Comparison of ENCODE assay signal across 10 mouse cellular contexts in the genomic region with DNA sequence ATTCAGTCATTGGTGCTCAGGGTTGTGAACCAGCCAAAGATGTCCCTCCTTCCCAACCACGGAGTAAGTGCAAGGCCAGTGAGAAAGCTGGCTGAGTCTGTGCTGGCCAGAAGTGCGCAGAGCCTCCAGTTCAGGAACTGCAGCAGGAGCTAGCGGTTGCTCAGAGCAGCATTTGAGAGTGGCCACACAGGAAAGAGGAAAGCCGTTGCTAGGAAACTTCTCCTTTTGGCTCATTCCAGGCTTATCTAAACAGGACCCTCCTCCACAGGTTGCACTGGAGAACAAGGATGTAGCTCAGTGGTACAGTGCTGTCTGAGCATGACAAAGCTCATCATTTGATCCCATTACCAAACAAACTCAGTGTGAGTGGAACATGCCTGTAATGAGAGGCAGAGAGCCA.
DNase-seq lines count a peak whose midpoint lies in the region; ATAC-seq lines count a peak whose summit lies in the region.
"Had no signal": no experiment of that assay in that cellular context is flagged by ENCODE, and none has a peak within 500 bp of the region (broad histone marks: within the 10 kb centered on the region; RNA-seq: fewer than 3 reads in every experiment).

No protein-coding gene starts in this region.

- H3K9ac ChIP-seq in liver, embryonic 12.5 days = no peak overlapping the region
- no peak overlapping the region for H3K9ac ChIP-seq in forebrain, embryonic 15.5 days (replicated peaks)
- H3K9ac ChIP-seq in neural tube, embryonic 13.5 days = peak overlapping the region; percentile 45

- H3K4me3 ChIP-seq in liver, embryonic 12.5 days = no peak overlapping the region
- no peak overlapping the region for H3K4me3 ChIP-seq in forebrain, embryonic 15.5 days
- H3K4me3 ChIP-seq in limb, embryonic 10.5 days = no peak overlapping the region
- H3K4me3 ChIP-seq in neural tube, embryonic 13.5 days = no peak overlapping the region

- 15% methylated on average over 4 of the region's 4 CpGs for WGBS in liver, embryonic 12.5 days (ENCODE audit: insufficient replicate concordance)
- WGBS in forebrain, embryonic 15.5 days = 32% methylated on average over 4 of the region's 4 CpGs
- WGBS in limb, embryonic 10.5 days = 57% methylated on average over 4 of the region's 4 CpGs
- 30% methylated on average over 4 of the region's 4 CpGs for WGBS in neural tube, embryonic 13.5 days

- no peak overlapping the region for H3K27ac ChIP-seq in liver, embryonic 12.5 days
- H3K27ac ChIP-seq in forebrain, embryonic 15.5 days (replicated peaks) = 0 out of 2 replicates have a peak overlapping the region, but pooled peaks have one; percentile 9
- peak overlapping the region; percentile 9; the same call in 1 of the 2 replicates for H3K27ac ChIP-seq in limb, embryonic 10.5 days
- H3K27ac ChIP-seq in neural tube, embryonic 13.5 days (replicated peaks) = peak overlapping the region; percentile 70

- H3K9me3 ChIP-seq in liver, embryonic 12.5 days (replicated peaks) = no peaks in the 10 kb centered on the region
- no peaks in the 10 kb centered on the region for H3K9me3 ChIP-seq in forebrain, embryonic 15.5 days
- no peaks in the 10 kb centered on the region for H3K9me3 ChIP-seq in limb, embryonic 10.5 days (replicated peaks)
- H3K9me3 ChIP-seq in neural tube, embryonic 13.5 days = no peaks in the 10 kb centered on the region

- no peak for DNase-seq in liver
- no peak for DNase-seq in limb, embryonic 10.5 days (ENCODE audit: low spot score)
- no peak for DNase-seq in urinary bladder, postnatal 4 days (ENCODE audit: low spot score in 2 of 2)
- DNase-seq in spleen, postnatal 14 days (ENCODE audit: low spot score in 2 of 2) = no peak
- DNase-seq in ovary, postnatal 36 days (ENCODE audit: low spot score) = no peak
- DNase-seq: left cerebral cortex, postnatal 4 days had no signal

- no peaks in the 10 kb centered on the region for H3K36me3 ChIP-seq in liver, embryonic 12.5 days
- H3K36me3 ChIP-seq in forebrain, embryonic 15.5 days = no peaks in the 10 kb centered on the region
- H3K36me3 ChIP-seq in limb, embryonic 10.5 days = peaks cover 2% of the 10 kb centered on the region; the same call in 1 of the 2 replicates
- no peaks in the 10 kb centered on the region for H3K36me3 ChIP-seq in neural tube, embryonic 13.5 days
- H3K36me3 ChIP-seq: G1E had no signal

- ATAC-seq in liver, embryonic 12.5 days = peak; percentile 30; the same call in 1 of the 2 replicates
- ATAC-seq in forebrain, embryonic 15.5 days (replicated peaks) = peak; percentile 49
- ATAC-seq in neural tube, embryonic 13.5 days (ENCODE audit: low read depth) = peak; percentile 33; the same call in 1 of the 2 replicates

- H3K4me1 ChIP-seq in liver, embryonic 12.5 days = peaks cover 24% of the 10 kb centered on the region
- H3K4me1 ChIP-seq in forebrain, embryonic 15.5 days = peaks cover 30% of the 10 kb centered on the region
- H3K4me1 ChIP-seq in limb, embryonic 10.5 days = peaks cover 34% of the 10 kb centered on the region
- H3K4me1 ChIP-seq in neural tube, embryonic 13.5 days (replicated peaks) = peaks cover 72% of the 10 kb centered on the region

- H3K4me2 ChIP-seq in liver, embryonic 12.5 days = peak overlapping the region; percentile 19; the same call in 1 of the 2 replicates
- no peak overlapping the region for H3K4me2 ChIP-seq in forebrain, embryonic 15.5 days (replicated peaks)
- H3K4me2 ChIP-seq in neural tube, embryonic 13.5 days = 0 out of 2 replicates have a peak overlapping the region, but pooled peaks have one; percentile 13

- no peaks in the 10 kb centered on the region for H3K27me3 ChIP-seq in liver, embryonic 12.5 days (replicated peaks)
- H3K27me3 ChIP-seq in forebrain, embryonic 15.5 days = no peaks in the 10 kb centered on the region
- H3K27me3 ChIP-seq in limb, embryonic 10.5 days (ENCODE audit: low read depth, poor library complexity, severe bottlenecking) = no peaks in the 10 kb centered on the region
- H3K27me3 ChIP-seq in neural tube, embryonic 13.5 days = no peaks in the 10 kb centered on the region
